Mouse (Mus musculus): ENCODE measurements around the gene Eloa. TPM values are rescaled to one million over a fixed set of nuclear protein-coding genes. Genes with fewer than 3 reads are reported as not detected.

The Eloa gene
- polyA plus RNA-seq, 1 experiment from 2014 or later: 23.3 TPM

GRCm38 (mm10) chr4:135976146-135976545 is 45.4 kb downstream of the Eloa start:
- peaks cover 41% of the 10 kb centered on the region for H3K36me3 ChIP-seq
- H3K4me3 ChIP-seq (replicated peaks): no peak overlapping the region
- H3K27ac ChIP-seq (replicated peaks): no peak overlapping the region
- no peak for ATAC-seq (ENCODE audit: low FRiP score)
- H3K4me1 ChIP-seq: peaks cover 13% of the 10 kb centered on the region
- H3K9ac ChIP-seq (replicated peaks): no peak overlapping the region
- H3K27me3 ChIP-seq (replicated peaks): no peaks in the 10 kb centered on the region
- no peaks in the 10 kb centered on the region for H3K9me3 ChIP-seq (replicated peaks)
- H3K4me2 ChIP-seq: no peak overlapping the region
- 92% methylated on average over 12 of the region's 12 CpGs for WGBS

- Histone ChIP-seq H3K4me3 (replicated peaks) (peak overlapping the region; percentile 97), H3K4me2 (peak overlapping the region; percentile 86), H3K36me3 (peaks cover 56% of the 10 kb centered on the region), H3K27me3 (replicated peaks) (no peaks in the 10 kb centered on the region), H3K9me3 (replicated peaks) (no peaks in the 10 kb centered on the region), H3K9ac (replicated peaks) (peak overlapping the region; percentile 91; the same call in 1 of the 2 replicates), H3K27ac (replicated peaks) (peak overlapping the region; percentile 60), H3K4me1 (peaks cover 25% of the 10 kb centered on the region)
- 74% methylated on average over 13 of the region's 13 CpGs for WGBS
- no peak for ATAC-seq (ENCODE audit: low FRiP score)
Observed at GRCm38 (mm10) chr4:135972911-135973811, 48.4 kb downstream of the Eloa start.

- Histone ChIP-seq H3K4me1 (peaks cover 25% of the 10 kb centered on the region), H3K9ac (replicated peaks) (peak within 1 kb of the TSS; percentile 91), H3K4me3 (replicated peaks) (peak within 1 kb of the TSS; percentile 97), H3K9me3 (replicated peaks) (no peaks in the 10 kb centered on the region), H3K36me3 (peaks cover 60% of the 10 kb centered on the region), H3K4me2 (peak within 1 kb of the TSS; percentile 86), H3K27ac (replicated peaks) (peak within 1 kb of the TSS; percentile 77), H3K27me3 (replicated peaks) (no peaks in the 10 kb centered on the region)
- ATAC-seq (ENCODE audit: low FRiP score): peak; percentile 88
- 2% methylated on average over 19 of the region's 19 CpGs for WGBS
Observed at GRCm38 (mm10) chr4:135972556-135972906, 49.0 kb downstream of the Eloa start, which contains the start of gene Lypla2. Gene Lypla2, minus strand, starts transcription at chr4:135972626.

- Histone ChIP-seq H3K4me3 (replicated peaks) (peak overlapping the region; percentile 97), H3K4me2 (peak overlapping the region; percentile 86), H3K27me3 (replicated peaks) (no peaks in the 10 kb centered on the region), H3K36me3 (peaks cover 62% of the 10 kb centered on the region), H3K4me1 (peaks cover 25% of the 10 kb centered on the region), H3K9me3 (replicated peaks) (no peaks in the 10 kb centered on the region), H3K27ac (replicated peaks) (peak overlapping the region; percentile 77), H3K9ac (replicated peaks) (peak overlapping the region; percentile 91)
- peak; percentile 14 for ATAC-seq (ENCODE audit: low FRiP score)
- WGBS: under 1% methylated on average over 26 of the region's 35 CpGs
Observed at GRCm38 (mm10) chr4:135971805-135972555, 49.6 kb downstream of the Eloa start.

GRCm38 (mm10) chr4:135970585-135970984 is 51.0 kb downstream of the Eloa start:
- no peak overlapping the region for H3K27ac ChIP-seq (replicated peaks)
- H3K4me2 ChIP-seq: peak overlapping the region; percentile 86; the same call in 1 of the 2 replicates
- H3K4me1 ChIP-seq: peaks cover 25% of the 10 kb centered on the region
- ATAC-seq (ENCODE audit: low FRiP score): no peak
- H3K27me3 ChIP-seq (replicated peaks): no peaks in the 10 kb centered on the region
- peaks cover 64% of the 10 kb centered on the region for H3K36me3 ChIP-seq
- H3K9ac ChIP-seq (replicated peaks): no peak overlapping the region; the same call in 1 of the 2 replicates
- WGBS: 93% methylated on average over 11 of the region's 11 CpGs
- H3K4me3 ChIP-seq (replicated peaks): no peak overlapping the region
- H3K9me3 ChIP-seq (replicated peaks): no peaks in the 10 kb centered on the region

GRCm38 (mm10) chr4:135969070-135969750 is 52.4 kb downstream of the Eloa start:
- Histone ChIP-seq H3K4me3 (replicated peaks) (no peak overlapping the region), H3K27ac (replicated peaks) (no peak overlapping the region), H3K36me3 (peaks cover 53% of the 10 kb centered on the region), H3K9me3 (replicated peaks) (no peaks in the 10 kb centered on the region), H3K27me3 (replicated peaks) (no peaks in the 10 kb centered on the region), H3K9ac (replicated peaks) (no peak overlapping the region), H3K4me2 (no peak overlapping the region), H3K4me1 (peaks cover 37% of the 10 kb centered on the region)
- 91% methylated on average over 12 of the region's 13 CpGs for WGBS
- ATAC-seq (ENCODE audit: low FRiP score): no peak

GRCm38 (mm10) chr4:135968271-135968869 is 53.2 kb downstream of the Eloa start:
- no peak for ATAC-seq (ENCODE audit: low FRiP score)
- Histone ChIP-seq H3K4me1 (peaks cover 41% of the 10 kb centered on the region), H3K36me3 (peaks cover 50% of the 10 kb centered on the region), H3K27me3 (replicated peaks) (no peaks in the 10 kb centered on the region), H3K27ac (replicated peaks) (no peak overlapping the region), H3K9me3 (replicated peaks) (no peaks in the 10 kb centered on the region), H3K9ac (replicated peaks) (no peak overlapping the region), H3K4me3 (replicated peaks) (no peak overlapping the region), H3K4me2 (no peak overlapping the region)
- WGBS: 80% methylated on average over 19 of the region's 19 CpGs

GRCm38 (mm10) chr4:135967086-135967760 is 54.3 kb downstream of the Eloa start:
- Histone ChIP-seq H3K4me3 (replicated peaks) (no peak overlapping the region), H3K36me3 (peaks cover 51% of the 10 kb centered on the region), H3K27me3 (replicated peaks) (no peaks in the 10 kb centered on the region), H3K4me1 (peaks cover 42% of the 10 kb centered on the region), H3K9ac (replicated peaks) (no peak overlapping the region), H3K4me2 (no peak overlapping the region), H3K27ac (replicated peaks) (no peak overlapping the region), H3K9me3 (replicated peaks) (no peaks in the 10 kb centered on the region)
- 92% methylated on average over 18 of the region's 18 CpGs for WGBS
- no peak for ATAC-seq (ENCODE audit: low FRiP score)

- H3K36me3 ChIP-seq: peaks cover 60% of the 10 kb centered on the region
- no peaks in the 10 kb centered on the region for H3K27me3 ChIP-seq (replicated peaks)
- peaks cover 36% of the 10 kb centered on the region for H3K4me1 ChIP-seq
- H3K27ac ChIP-seq (replicated peaks): no peak overlapping the region
- ATAC-seq (ENCODE audit: low FRiP score): no peak
- H3K9ac ChIP-seq (replicated peaks): no peak overlapping the region
- 95% methylated on average over 16 of the region's 16 CpGs for WGBS
- H3K4me3 ChIP-seq (replicated peaks): no peak overlapping the region
- H3K4me2 ChIP-seq: no peak overlapping the region
- H3K9me3 ChIP-seq (replicated peaks): no peaks in the 10 kb centered on the region
Observed at GRCm38 (mm10) chr4:135966283-135966682, 55.3 kb downstream of the Eloa start.

- 86% methylated on average over 9 of the region's 9 CpGs for WGBS
- Histone ChIP-seq H3K4me1 (peaks cover 24% of the 10 kb centered on the region), H3K27me3 (replicated peaks) (no peaks in the 10 kb centered on the region), H3K9ac (replicated peaks) (0 out of 2 replicates have a peak overlapping the region, but pooled peaks have one; percentile 87), H3K27ac (replicated peaks) (no peak overlapping the region), H3K36me3 (peaks cover 65% of the 10 kb centered on the region), H3K4me2 (peak overlapping the region; percentile 91), H3K4me3 (replicated peaks) (no peak overlapping the region), H3K9me3 (replicated peaks) (no peaks in the 10 kb centered on the region)
- ATAC-seq (ENCODE audit: low FRiP score): no peak
Observed at GRCm38 (mm10) chr4:135965113-135965512, 56.5 kb downstream of the Eloa start.

All from neural tube, embryonic 15.5 days (tissue).